Mouse (Mus musculus) C2C12 (cell line): ENCODE measurements around the gene Hadhb.

Experiments used
- CTCF ChIP-seq: IDR thresholded peaks from one replicate; pipeline ENCODE4 v1.5.1; 2011; ENCODE audit not compliant: control insufficient read depth, insufficient read depth, insufficient read length
- MAX ChIP-seq: IDR thresholded peaks from one replicate; pipeline ENCODE4 v1.6.1; 2011; ENCODE audit warnings: mild to moderate bottlenecking, control low read depth
- MYOG ChIP-seq: IDR thresholded peaks from one replicate; pipeline ENCODE4 v1.6.1; 2011; ENCODE audit not compliant: control insufficient read depth, insufficient read length; ENCODE audit errors: extremely low read depth
- USF1 ChIP-seq: IDR thresholded peaks from one replicate; pipeline ENCODE4 v1.6.1; 2011; ENCODE audit warnings: low read depth, mild to moderate bottlenecking, control low read depth, moderate library complexity

GRCm38 (mm10) chr5:30107611-30108041 lies 47.4 kb upstream of the Hadhb start:
- TF ChIP-seq MYOG = no peak
- no peak for TF ChIP-seq USF1
- TF ChIP-seq CTCF = no peak
- TF ChIP-seq MAX = no peak
